Mouse (Mus musculus) G1E (cell line): ENCODE results near the gene Uck2. TPM values are rescaled to one million over a fixed set of nuclear protein-coding genes. Genes with fewer than 3 reads are reported as not detected.

ENCODE experiments used
- ATAC-seq: 2 replicates; pipeline ENCODE4 v1.8.0; 2016; ENCODE audit warnings: mild to moderate bottlenecking; ENCODE audit not compliant: insufficient number of reproducible peaks, poor library complexity, low FRiP score, severe bottlenecking; ENCODE audit errors: extremely low read depth
- DNase-seq: peaks from one replicate; pipeline ENCODE4 v3.0.0; 2012; ENCODE audit warnings: low spot score
- H3K27me3 ChIP-seq: 2 replicates; pipeline ENCODE4 v1.6.1; 2012; ENCODE audit warnings: mild to moderate bottlenecking, low read length, inconsistent platforms; ENCODE audit not compliant: insufficient read depth
- H3K36me3 ChIP-seq: replicated peaks from 2 replicates; pipeline ENCODE3; 2012; ENCODE audit warnings: mild to moderate bottlenecking, inconsistent platforms
- H3K4me1 ChIP-seq: 2 replicates; pipeline ENCODE4 v1.6.1; 2012; ENCODE audit warnings: low read depth, low read length, inconsistent platforms, mixed read lengths; ENCODE audit not compliant: insufficient read depth
- H3K4me3 ChIP-seq: 2 replicates; pipeline ENCODE4 v1.5.1; 2012; ENCODE audit warnings: low read depth, mild to moderate bottlenecking, inconsistent platforms, low read length, moderate library complexity, mixed read lengths
- H3K9me3 ChIP-seq: replicated peaks from 2 replicates; pipeline ENCODE4 v1.6.1; 2012; ENCODE audit warnings: inconsistent platforms
- CTCF ChIP-seq: IDR thresholded peaks from 2 replicates; pipeline ENCODE4 v1.5.1; 2012; ENCODE audit warnings: low read depth, low read length, inconsistent platforms, mixed read lengths
- GATA1 ChIP-seq: IDR thresholded peaks from 2 replicates; pipeline ENCODE4 v1.6.1; 2012; ENCODE audit warnings: borderline replicate concordance, low read length, inconsistent platforms, mixed read lengths
- GATA2 ChIP-seq: IDR thresholded peaks from 2 replicates; pipeline ENCODE4 v1.6.1; 2012; ENCODE audit warnings: low read depth, low read length, inconsistent platforms, borderline replicate concordance
- POLR2AphosphoS5 ChIP-seq: IDR thresholded peaks from 2 replicates; pipeline ENCODE4 v1.6.1; 2012; ENCODE audit warnings: low read depth, low read length, inconsistent platforms; ENCODE audit not compliant: insufficient replicate concordance
- TAL1 ChIP-seq: conservative IDR thresholded peaks from 2 replicates; pipeline ENCODE4 v1.6.1; 2012; ENCODE audit warnings: low read depth, low read length, inconsistent platforms, mixed read lengths
- polyA plus RNA-seq: library from polyadenylated mRNA; stranded (reverse); fragments of >175 nt; gene quantifications from 2 replicates; pipeline ENCODE4 v1.2.3, GENCODE M21; 2012
- total RNA-seq, 2 experiments: library from RNA; stranded (forward) in 1 of 2; stranded (reverse) in 1 of 2; fragments of 200-1000 nt in 1 of 2; fragments of >200 nt in 1 of 2; fragmentation: Nextera tagmentation in 1 of 2; gene quantifications; 2 replicates each; pipeline ENCODE4 v1.2.3; 2014 to 2017

Uck2 gene
- total and polyA plus RNA-seq, 3 experiments: 249 to 555 (median 465) TPM

- DNase-seq: no peak
- no peak overlapping the region for H3K4me3 ChIP-seq
- no peaks in the 10 kb centered on the region for H3K4me1 ChIP-seq
- H3K36me3 ChIP-seq: no peaks in the 10 kb centered on the region
- no peaks in the 10 kb centered on the region for H3K27me3 ChIP-seq
- ATAC-seq: no peak
- no peaks in the 10 kb centered on the region; the same call in 1 of the 2 replicates for H3K9me3 ChIP-seq
- TF ChIP-seq GATA2 (no peak), POLR2AphosphoS5 (no peak), GATA1 (no peak), TAL1 (no peak), CTCF (no peak)
These were observed 97.3 kb downstream of the Uck2 start for GRCm38 (mm10) chr1:167187791-167188190.

DNA sequence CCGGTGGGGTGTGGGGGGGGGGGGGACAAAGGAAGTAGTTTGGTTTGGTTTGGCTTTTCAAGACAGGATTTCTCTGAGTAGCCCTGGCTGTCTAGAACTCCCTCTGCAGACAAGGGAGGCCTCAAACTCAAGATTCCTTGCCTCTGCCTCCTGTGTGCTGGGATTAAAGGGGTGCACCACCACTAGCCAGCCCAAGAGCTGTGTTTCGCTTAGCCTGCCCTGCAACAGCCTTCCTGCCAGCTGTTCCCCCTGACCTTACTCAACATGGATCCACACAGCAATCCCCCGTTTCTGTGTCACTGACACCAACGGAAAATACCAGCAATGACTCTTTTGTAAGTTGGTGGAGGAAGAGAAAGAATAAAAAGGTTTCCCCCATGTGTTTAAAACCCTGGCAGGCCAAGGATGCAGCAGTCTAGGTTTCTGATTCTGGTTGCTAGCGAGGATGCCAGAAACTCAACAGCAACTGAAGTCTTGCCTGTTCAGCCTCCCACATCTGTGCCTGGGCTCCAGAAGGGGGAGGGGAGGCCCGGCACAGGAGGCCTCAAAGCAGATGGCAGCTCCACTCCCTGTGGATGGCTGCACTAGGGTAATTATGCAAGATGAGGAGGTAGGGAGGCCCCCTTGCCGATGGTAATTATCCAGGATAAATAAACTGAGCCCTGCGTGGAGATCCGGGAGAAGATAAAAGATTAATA, 103.1 kb downstream of the Uck2 start:
- no peak for DNase-seq
- Histone ChIP-seq H3K4me1 (no peaks in the 10 kb centered on the region), H3K27me3 (no peaks in the 10 kb centered on the region), H3K4me3 (no peak overlapping the region), H3K36me3 (no peaks in the 10 kb centered on the region), H3K9me3 (0 out of 2 replicates have a peak, but pooled peaks cover 3% of the 10 kb centered on the region)
- TF ChIP-seq TAL1 (no peak), GATA1 (no peak), GATA2 (no peak), POLR2AphosphoS5 (no peak), CTCF (no peak)
- ATAC-seq: no peak

Other genes starting within 250 kb of the Uck2 start
- 66.0 and 68.2 TPM in 2 replicates for gene Tmco1, start 23.1 kb upstream of the Uck2 start, total RNA-seq (2014; fragmentation: Nextera tagmentation)
- 104 and 121 TPM in 2 replicates for gene Tmco1, start 23.1 kb upstream of the Uck2 start, total RNA-seq (2017)
- 10.8 and 12.8 TPM in 2 replicates for gene Tmco1, start 23.1 kb upstream of the Uck2 start, polyA plus RNA-seq
- 36.0 and 38.2 TPM in 2 replicates for gene Aldh9a1, start 64.7 kb upstream of the Uck2 start, total RNA-seq (2014; fragmentation: Nextera tagmentation)
- 21.2 and 26.4 TPM in 2 replicates for gene Aldh9a1, start 64.7 kb upstream of the Uck2 start, total RNA-seq (2017)
- 40.0 and 46.2 TPM in 2 replicates for gene Aldh9a1, start 64.7 kb upstream of the Uck2 start, polyA plus RNA-seq
- 18.2 and 34.4 TPM in 2 replicates for gene Mgst3, start 108.5 kb upstream of the Uck2 start, total RNA-seq (2014; fragmentation: Nextera tagmentation)
- 22.7 and 31.1 TPM in 2 replicates for gene Mgst3, start 108.5 kb upstream of the Uck2 start, total RNA-seq (2017)
- 2.3 and 10.9 TPM in 2 replicates for gene Mgst3, start 108.5 kb upstream of the Uck2 start, polyA plus RNA-seq
- gene Lrrc52, start 181.5 kb upstream of the Uck2 start, total RNA-seq (2014; fragmentation: Nextera tagmentation): not detected in 2 replicates
- 0.27 TPM in 1 of 2 replicates, not detected in the other for gene Lrrc52, start 181.5 kb upstream of the Uck2 start, total RNA-seq (2017)
- gene Lrrc52, start 181.5 kb upstream of the Uck2 start, polyA plus RNA-seq: not detected in 2 replicates